Mouse (Mus musculus) adrenal gland, postnatal 10 days (tissue): ENCODE measurements around the gene Ppp3cb. TPM values are rescaled to one million over a fixed set of nuclear protein-coding genes. Genes with fewer than 3 reads are reported as not detected.

ENCODE experiments used
- DNase-seq: peaks from one replicate; pipeline ENCODE4 v3.0.0; 2021; ENCODE audit warnings: mixed read lengths
- total RNA-seq, 2 experiments: library from RNA; stranded (reverse); gene quantifications; 2 replicates each; pipeline ENCODE4 v1.2.3; 2021

Ppp3cb gene
- total RNA-seq, 2 experiments from 2014 or later: 65.9 to 86.4 TPM

DNA sequence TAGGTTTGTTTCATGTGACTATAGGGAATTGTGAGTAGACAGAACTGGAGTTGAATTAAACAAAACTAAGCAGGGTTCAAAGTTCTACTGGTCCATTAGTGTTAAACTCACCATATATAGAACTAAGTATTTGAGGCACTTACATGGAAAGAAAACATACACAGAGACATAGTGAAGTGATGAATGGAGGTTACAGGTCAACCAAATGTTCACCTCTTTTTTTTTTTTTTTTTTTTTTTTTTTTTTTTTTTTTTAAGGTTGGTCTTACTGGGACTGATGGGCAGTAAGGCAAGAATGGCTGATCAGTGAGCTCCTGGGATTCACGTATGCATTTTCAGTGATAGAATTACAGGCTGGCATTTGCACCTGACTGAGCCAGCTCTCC is 66.2 kb downstream of the Ppp3cb start:
- DNase-seq: no peak

DNA sequence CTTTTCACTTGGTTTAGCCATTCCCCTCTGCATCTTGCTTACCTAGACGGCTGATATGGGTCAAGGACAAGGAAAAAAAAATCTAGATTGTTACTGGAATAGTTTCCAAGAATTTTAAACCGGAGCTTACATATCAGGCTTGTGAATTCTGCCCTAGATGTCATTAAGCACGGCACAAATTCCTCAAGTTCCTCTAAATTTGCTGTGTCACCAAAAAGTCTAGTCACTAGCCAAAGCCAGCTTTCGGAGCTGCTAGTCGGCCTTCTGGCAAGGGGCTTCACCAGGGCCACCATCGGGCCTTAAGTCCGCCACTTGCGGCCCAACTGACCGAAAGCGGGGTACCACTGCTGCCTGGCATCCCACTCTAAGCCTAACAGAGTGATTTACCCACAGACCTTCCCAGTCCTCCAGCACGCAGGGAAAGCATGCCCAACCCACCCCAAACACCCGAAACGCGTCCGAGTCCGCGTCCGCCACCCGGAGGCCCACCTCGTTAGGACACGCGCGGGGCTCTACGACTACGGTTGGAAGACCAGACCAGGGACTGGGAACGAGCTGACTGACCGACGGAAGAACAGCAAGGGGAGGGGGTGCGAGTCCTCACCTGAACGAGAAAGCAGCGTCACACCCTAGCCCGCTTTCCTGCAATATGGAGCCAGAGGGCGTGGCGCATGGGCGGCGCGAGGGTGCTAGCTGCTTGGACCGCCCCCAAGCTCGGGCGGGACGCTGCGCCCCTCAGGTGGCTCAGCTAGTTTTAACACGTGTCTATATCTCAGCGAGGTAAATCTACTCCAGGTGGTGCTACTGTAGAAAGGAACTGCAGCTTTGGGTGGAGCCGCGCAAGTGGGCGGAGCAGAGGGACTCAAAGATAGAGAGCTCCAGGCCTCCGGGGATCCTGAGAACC is 66.8 kb downstream of the Ppp3cb start, which contains the start of gene Anxa7:
TSS of gene Anxa7 (minus strand) at position 843 of the 904 bp plus-strand sequence.
- peak; percentile 83 for DNase-seq

- peak; percentile 60 for DNase-seq
Observed at GRCm38 (mm10) chr14:20478801-20479200, 67.6 kb downstream of the Ppp3cb start.

DNA sequence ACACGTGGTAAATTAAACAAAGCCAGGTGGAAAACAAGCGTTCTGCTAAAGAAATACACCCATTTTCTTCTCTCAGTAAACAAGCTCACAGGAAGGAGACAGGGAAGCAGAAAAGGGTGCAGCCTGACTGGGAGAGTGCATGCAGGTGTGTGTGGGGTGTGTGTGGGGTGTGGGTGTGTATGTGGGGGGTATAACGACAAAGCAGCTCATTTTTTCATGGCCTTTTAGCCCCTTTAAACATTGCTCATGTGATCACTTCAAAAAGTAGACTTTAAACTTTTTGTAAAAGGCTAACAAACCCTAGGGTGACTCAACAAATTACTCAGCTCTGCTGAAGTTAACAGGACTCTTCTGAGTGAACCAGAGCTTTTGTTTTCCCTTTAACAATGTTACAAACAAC is 68.0 kb downstream of the Ppp3cb start:
- no peak for DNase-seq

DNA sequence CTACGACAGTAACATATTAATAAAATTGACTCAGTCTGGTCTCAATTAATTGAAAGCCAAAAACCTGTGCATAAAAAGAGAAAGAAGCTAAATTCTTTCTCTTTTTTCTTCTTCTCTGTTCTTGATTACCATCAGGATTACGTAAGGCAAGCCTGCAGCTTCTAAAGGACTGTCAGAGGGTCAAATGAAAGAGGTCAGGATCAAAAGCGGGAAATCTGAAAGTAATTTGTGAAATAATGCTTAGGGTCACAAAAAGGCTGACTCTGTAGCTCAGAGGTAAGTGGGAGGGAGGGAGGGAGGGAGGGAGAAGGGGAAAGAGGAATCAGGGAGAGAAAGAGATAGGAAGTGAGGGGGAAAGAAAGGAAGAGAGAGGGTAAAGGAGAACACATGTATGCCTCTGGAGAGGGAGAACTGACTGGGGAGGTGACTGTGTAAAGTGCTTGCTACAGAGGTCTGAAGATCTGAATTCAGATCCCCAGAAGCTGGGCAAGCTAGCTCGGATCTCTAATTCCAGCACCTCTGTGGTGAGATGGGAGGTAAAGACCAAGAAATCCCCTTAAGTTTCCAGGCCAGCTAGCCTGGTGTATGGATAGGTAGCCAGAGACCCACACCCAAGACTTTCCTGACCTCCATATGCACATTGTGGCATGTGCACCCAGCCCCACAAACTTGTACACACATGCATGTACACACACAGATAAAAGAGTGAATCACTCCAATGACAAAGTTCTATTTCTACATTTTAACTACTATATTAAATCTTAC is 68.9 kb downstream of the Ppp3cb start:
- no peak for DNase-seq

GRCm38 (mm10) chr14:20460216-20460615 is 86.2 kb downstream of the Ppp3cb start:
- no peak for DNase-seq

DNA sequence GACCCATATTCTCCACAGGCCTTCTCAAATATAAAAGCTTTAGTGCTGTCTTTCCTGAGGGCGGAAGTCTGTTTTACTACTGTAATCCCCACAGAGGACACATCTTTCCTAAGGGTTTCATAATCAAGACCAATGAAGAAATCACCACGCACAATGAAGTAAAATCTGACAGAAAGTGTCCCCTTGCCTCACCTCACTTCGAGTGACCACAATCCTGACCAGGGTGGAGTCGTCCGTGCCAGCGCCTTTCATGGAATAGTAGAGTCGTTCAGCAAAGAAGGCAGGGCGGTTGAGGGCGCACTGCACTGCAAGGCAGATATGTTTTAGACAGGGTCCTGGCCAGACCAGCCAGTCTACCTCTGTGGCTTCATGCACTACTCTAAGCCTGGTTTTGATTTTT is 88.0 kb downstream of the Ppp3cb start:
- no peak for DNase-seq

- DNase-seq: no peak
Observed at GRCm38 (mm10) chr14:20452929-20453328, 93.4 kb downstream of the Ppp3cb start.

- peak; percentile 87 for DNase-seq
Observed at GRCm38 (mm10) chr14:20451765-20452331, 94.5 kb downstream of the Ppp3cb start, which contains the start of gene Cfap70. Gene Cfap70 (minus strand): TSS chr14:20452226.

- DNase-seq: no peak
Observed at GRCm38 (mm10) chr14:20451302-20451701, 95.1 kb downstream of the Ppp3cb start.

Other genes starting within 250 kb of the Ppp3cb start
- gene Ecd, start 198.5 kb downstream of the Ppp3cb start, total RNA-seq: 10 to 100 TPM; 38.8 to 42.3 TPM
- 10 to 100 TPM; 29.3 to 35.3 TPM for gene Fam149b, start 198.4 kb downstream of the Ppp3cb start, total RNA-seq
- 10 to 100 TPM; 33.7 to 36.6 TPM for gene Dnajc9, start 157.7 kb downstream of the Ppp3cb start, total RNA-seq
- gene Mrps16, start 152.9 kb downstream of the Ppp3cb start, total RNA-seq: 100 to 1,000 TPM in 1 of 2 experiments, 10 to 100 TPM in 1; 93.8 to 101 TPM
- 1 to 10 TPM; 1.9 to 2.7 TPM for gene Cfap70, start 94.3 kb downstream of the Ppp3cb start, total RNA-seq
- 10 to 100 TPM; 60.7 to 67.2 TPM for gene Anxa7, start 66.4 kb downstream of the Ppp3cb start, total RNA-seq
- gene Mss51, start 49.7 kb downstream of the Ppp3cb start, total RNA-seq: 1 to 10 TPM; 2.3 to 3.0 TPM
- 10 to 100 TPM; 12.6 to 13.1 TPM for gene Usp54, start 94.5 kb upstream of the Ppp3cb start, total RNA-seq
- gene Myoz1, start 110.0 kb upstream of the Ppp3cb start, total RNA-seq: 10 to 100 TPM; 27.5 to 61.9 TPM
- gene Synpo2l, start 121.8 kb upstream of the Ppp3cb start, total RNA-seq: 10 to 100 TPM in 1 of 2 experiments, 1 to 10 TPM in 1; 5.8 to 14.5 TPM
- 100 to 1,000 TPM; 120 to 130 TPM for gene Sec24c, start 127.7 kb upstream of the Ppp3cb start, total RNA-seq
- 10 to 100 TPM; 16.3 to 18.6 TPM for gene Fut11, start 148.4 kb upstream of the Ppp3cb start, total RNA-seq
- gene Chchd1, start 156.4 kb upstream of the Ppp3cb start, total RNA-seq: 10 to 100 TPM; 91.8 to 96.3 TPM
- 100 to 1,000 TPM in 1 of 2 experiments, 10 to 100 TPM in 1; 83.7 to 104 TPM for gene Zswim8, start 161.0 kb upstream of the Ppp3cb start, total RNA-seq
- 10 to 100 TPM; 24.1 to 32.7 TPM for gene Ndst2, start 188.0 kb upstream of the Ppp3cb start, total RNA-seq
- 10 to 100 TPM; 35.1 to 57.4 TPM for gene Camk2g, start 247.5 kb upstream of the Ppp3cb start, total RNA-seq